Mouse (Mus musculus): ENCODE results near the gene Ncapd3.

- TF ChIP-seq POLR2A (IDR thresholded peaks at IDR 0.05; ENCODE audit: low read depth, low read length): no peak
- no peak for TF ChIP-seq CTCF (conservative IDR thresholded peaks at IDR 0.05; ENCODE audit: insufficient read depth, insufficient read length, low read depth, low read length)
Measured at GRCm38 (mm10) chr9:27126543-27126942, 96.6 kb downstream of the Ncapd3 start.
